Mouse (Mus musculus): Measurements from ENCODE around the gene Numa1.

GRCm38 (mm10) chr7:102018590-102018989 is 84.7 kb downstream of the Numa1 start, which contains the start of gene Il18bp:
- TF ChIP-seq CTCF (IDR thresholded peaks at IDR 0.05) (no peak), POLR2A (IDR thresholded peaks at IDR 0.05; ENCODE audit: insufficient read depth, low read depth, low read length) (no peak), EP300 (IDR thresholded peaks at IDR 0.05; ENCODE audit: insufficient read depth, low read depth, low read length) (no peak)
